Mouse (Mus musculus) limb, embryonic 13.5 days (tissue): ENCODE measurements around the gene Kcng1. TPM values are rescaled to one million over a fixed set of nuclear protein-coding genes. Genes with fewer than 3 reads are reported as not detected.

ENCODE experiments used
- ATAC-seq: fragments of 200-750 bp; cut with Nextera tagmentation; 2 replicates; pipeline ENCODE4 v1.8.0; 2017; ENCODE audit warnings: low read depth, moderate number of reproducible peaks, moderate TSS enrichment; ENCODE audit not compliant: low FRiP score
- H3K27ac ChIP-seq: fragments of 300-500 bp; sonication (generic); 2 replicates; pipeline ENCODE4 v1.5.1; 2015; ENCODE audit warnings: inconsistent platforms, mild to moderate bottlenecking, moderate library complexity
- H3K27me3 ChIP-seq: fragments of 300-500 bp; sonication (generic); 2 replicates; pipeline ENCODE4 v1.6.1; 2015; ENCODE audit warnings: mild to moderate bottlenecking, inconsistent platforms
- H3K36me3 ChIP-seq: fragments of 300-500 bp; sonication (generic); 2 replicates; pipeline ENCODE4 v1.6.1; 2015; ENCODE audit warnings: inconsistent platforms, mild to moderate bottlenecking, moderate library complexity
- H3K4me1 ChIP-seq: fragments of 300-500 bp; sonication (generic); 2 replicates; pipeline ENCODE4 v1.6.1; 2015; ENCODE audit warnings: inconsistent platforms
- H3K4me2 ChIP-seq: fragments of 300-500 bp; sonication (generic); replicated peaks from 2 replicates; pipeline ENCODE4 v1.6.1; 2015; ENCODE audit warnings: inconsistent platforms, mild to moderate bottlenecking, moderate library complexity
- H3K4me3 ChIP-seq: fragments of 300-500 bp; sonication (generic); 2 replicates; pipeline ENCODE4 v1.5.1; 2015; ENCODE audit warnings: moderate library complexity, mild to moderate bottlenecking, inconsistent platforms
- H3K9ac ChIP-seq: fragments of 300-500 bp; sonication (generic); 2 replicates; pipeline ENCODE4 v1.6.1; 2015; ENCODE audit warnings: mild to moderate bottlenecking, inconsistent platforms
- H3K9me3 ChIP-seq: fragments of 300-500 bp; sonication (generic); 2 replicates; pipeline ENCODE4 v1.6.1; 2016; ENCODE audit warnings: inconsistent platforms
- WGBS: fragments of 180-500 bp; shearing (Covaris S2); methylation state at CpG from one replicate; pipeline ENCODE4 v1.1.7; 2015; 5-methylcytosine and 5-hydroxymethylcytosine counted together
- polyA plus RNA-seq: library from polyadenylated mRNA; unstranded; fragments of >200 nt; fragmentation: Nextera tagmentation; extraction: Ambion mirVana; gene quantifications from 2 replicates; pipeline ENCODE4 v1.2.1, GENCODE M21; 2015

Gene Kcng1
- polyA plus RNA-seq: 1.3 and 1.8 TPM in 2 replicates

- Histone ChIP-seq H3K9me3 (no peaks in the 10 kb centered on the region), H3K4me3 (peak within 1 kb of the TSS; percentile 56), H3K36me3 (no peaks in the 10 kb centered on the region), H3K4me2 (peak within 1 kb of the TSS; percentile 89), H3K27ac (no peak within 1 kb of the TSS), H3K9ac (peak within 1 kb of the TSS; percentile 69), H3K4me1 (peaks cover 18% of the 10 kb centered on the region), H3K27me3 (peaks cover 73% of the 10 kb centered on the region)
- ATAC-seq: peak; percentile 12; the same call in 1 of the 2 replicates
- 19% methylated on average over 12 of the region's 12 CpGs for WGBS
Observed at GRCm38 (mm10) chr2:168281582-168281981, at the start of gene Kcng1. Gene Kcng1, minus strand, starts transcription at chr2:168281736.

GRCm38 (mm10) chr2:168330421-168331070 lies 49.0 kb upstream of the Kcng1 start:
- Histone ChIP-seq H3K27ac (no peak overlapping the region), H3K36me3 (no peaks in the 10 kb centered on the region), H3K27me3 (no peaks in the 10 kb centered on the region), H3K4me2 (no peak overlapping the region), H3K4me1 (peaks cover 17% of the 10 kb centered on the region), H3K9ac (no peak overlapping the region), H3K9me3 (no peaks in the 10 kb centered on the region), H3K4me3 (no peak overlapping the region)
- ATAC-seq: no peak
- WGBS: 62% methylated on average over 11 of the region's 11 CpGs

GRCm38 (mm10) chr2:168321716-168322374 lies 40.3 kb upstream of the Kcng1 start:
- 0 out of 2 replicates have a peak, but pooled peaks cover 3% of the 10 kb centered on the region for H3K9me3 ChIP-seq
- 26% methylated on average over 10 of the region's 10 CpGs for WGBS
- H3K4me1 ChIP-seq: peaks cover 30% of the 10 kb centered on the region
- no peak; the same call in 1 of the 2 replicates for ATAC-seq
- no peak overlapping the region for H3K4me2 ChIP-seq
- 0 out of 2 replicates have a peak overlapping the region, but pooled peaks have one; percentile 44 for H3K27ac ChIP-seq
- H3K36me3 ChIP-seq: no peaks in the 10 kb centered on the region
- H3K9ac ChIP-seq: no peak overlapping the region
- no peaks in the 10 kb centered on the region for H3K27me3 ChIP-seq
- H3K4me3 ChIP-seq: no peak overlapping the region

- H3K9ac ChIP-seq: no peak overlapping the region
- H3K27ac ChIP-seq: peak overlapping the region; percentile 58; the same call in 1 of the 2 replicates
- H3K27me3 ChIP-seq: no peaks in the 10 kb centered on the region
- H3K4me3 ChIP-seq: no peak overlapping the region
- peaks cover 31% of the 10 kb centered on the region for H3K4me1 ChIP-seq
- ATAC-seq: no peak
- 0 out of 2 replicates have a peak, but pooled peaks cover 3% of the 10 kb centered on the region for H3K9me3 ChIP-seq
- H3K4me2 ChIP-seq: 0 out of 2 replicates have a peak overlapping the region, but pooled peaks have one; percentile 4
- WGBS: 49% methylated on average over 17 of the region's 17 CpGs
- H3K36me3 ChIP-seq: no peaks in the 10 kb centered on the region
Observed at GRCm38 (mm10) chr2:168320388-168321182, 39.0 kb upstream of the Kcng1 start.

GRCm38 (mm10) chr2:168314646-168315446 lies 33.3 kb upstream of the Kcng1 start:
- Histone ChIP-seq H3K9me3 (no peaks in the 10 kb centered on the region), H3K27ac (no peak overlapping the region), H3K9ac (no peak overlapping the region), H3K4me3 (no peak overlapping the region), H3K4me1 (peaks cover 19% of the 10 kb centered on the region), H3K36me3 (no peaks in the 10 kb centered on the region), H3K4me2 (peak overlapping the region; percentile 32; the same call in 1 of the 2 replicates), H3K27me3 (no peaks in the 10 kb centered on the region)
- 35% methylated on average over 16 of the region's 16 CpGs for WGBS
- no peak for ATAC-seq

GRCm38 (mm10) chr2:168312504-168312903 lies 31.0 kb upstream of the Kcng1 start:
- no peaks in the 10 kb centered on the region for H3K27me3 ChIP-seq
- H3K4me1 ChIP-seq: peaks cover 20% of the 10 kb centered on the region
- WGBS: 45% methylated on average over 4 of the region's 4 CpGs
- no peak overlapping the region for H3K9ac ChIP-seq
- no peak for ATAC-seq
- H3K27ac ChIP-seq: no peak overlapping the region
- no peaks in the 10 kb centered on the region for H3K9me3 ChIP-seq
- H3K36me3 ChIP-seq: no peaks in the 10 kb centered on the region
- no peak overlapping the region for H3K4me3 ChIP-seq
- no peak overlapping the region for H3K4me2 ChIP-seq

- no peak for ATAC-seq
- Histone ChIP-seq H3K9me3 (no peaks in the 10 kb centered on the region), H3K9ac (no peak overlapping the region), H3K27me3 (no peaks in the 10 kb centered on the region), H3K4me3 (no peak overlapping the region), H3K36me3 (no peaks in the 10 kb centered on the region), H3K27ac (no peak overlapping the region), H3K4me1 (peaks cover 20% of the 10 kb centered on the region), H3K4me2 (no peak overlapping the region)
- WGBS: 91% methylated on average over 16 of the region's 16 CpGs
Observed at GRCm38 (mm10) chr2:168311006-168311405, 29.5 kb upstream of the Kcng1 start.

- Histone ChIP-seq H3K9ac (no peak overlapping the region), H3K36me3 (no peaks in the 10 kb centered on the region), H3K4me1 (peaks cover 5% of the 10 kb centered on the region; the same call in 1 of the 2 replicates), H3K4me2 (no peak overlapping the region), H3K9me3 (no peaks in the 10 kb centered on the region), H3K27me3 (0 out of 2 replicates have a peak, but pooled peaks cover 3% of the 10 kb centered on the region), H3K4me3 (no peak overlapping the region), H3K27ac (no peak overlapping the region)
- WGBS: 60% methylated on average over 7 of the region's 7 CpGs
- no peak for ATAC-seq
Observed at GRCm38 (mm10) chr2:168308916-168309315, 27.4 kb upstream of the Kcng1 start.

- WGBS: 87% methylated on average over 8 of the region's 8 CpGs
- no peak overlapping the region for H3K27ac ChIP-seq
- ATAC-seq: no peak
- H3K9ac ChIP-seq: no peak overlapping the region
- no peaks in the 10 kb centered on the region for H3K36me3 ChIP-seq
- no peak overlapping the region for H3K4me2 ChIP-seq
- H3K4me1 ChIP-seq: peaks cover 15% of the 10 kb centered on the region
- peaks cover 21% of the 10 kb centered on the region for H3K27me3 ChIP-seq
- no peak overlapping the region for H3K4me3 ChIP-seq
- no peaks in the 10 kb centered on the region for H3K9me3 ChIP-seq
Observed at GRCm38 (mm10) chr2:168299650-168300049, 18.1 kb upstream of the Kcng1 start.

- no peak overlapping the region for H3K27ac ChIP-seq
- WGBS: 85% methylated on average over 10 of the region's 10 CpGs
- H3K9ac ChIP-seq: no peak overlapping the region
- no peaks in the 10 kb centered on the region for H3K9me3 ChIP-seq
- H3K4me3 ChIP-seq: no peak overlapping the region
- no peak overlapping the region for H3K4me2 ChIP-seq
- no peaks in the 10 kb centered on the region for H3K36me3 ChIP-seq
- peaks cover 30% of the 10 kb centered on the region for H3K4me1 ChIP-seq
- ATAC-seq: no peak
- peaks cover 17% of the 10 kb centered on the region for H3K27me3 ChIP-seq
Observed at GRCm38 (mm10) chr2:168296530-168296929, 15.0 kb upstream of the Kcng1 start.

- Histone ChIP-seq H3K9ac (no peak overlapping the region), H3K4me1 (peaks cover 18% of the 10 kb centered on the region), H3K4me2 (no peak overlapping the region), H3K9me3 (peaks cover 9% of the 10 kb centered on the region; the same call in 1 of the 2 replicates), H3K27me3 (peaks cover 10% of the 10 kb centered on the region), H3K27ac (no peak overlapping the region), H3K4me3 (no peak overlapping the region), H3K36me3 (no peaks in the 10 kb centered on the region)
- 29% methylated on average over 6 of the region's 6 CpGs for WGBS
- no peak for ATAC-seq
Observed at GRCm38 (mm10) chr2:168292521-168292920, 11.0 kb upstream of the Kcng1 start.
